Mouse (Mus musculus): ENCODE data around the gene Azin2. TPM values are rescaled to one million over a fixed set of nuclear protein-coding genes. Genes with fewer than 3 reads are reported as not detected.

Azin2 gene
- polyA plus RNA-seq, 1 experiment from 2014 or later: 20.1 TPM

GRCm38 (mm10) chr4:128957155-128957911, 4.9 kb downstream of the Azin2 start:
- Histone ChIP-seq H3K27me3 (ENCODE audit: control insufficient read depth, insufficient read depth, low read length) (no peaks in the 10 kb centered on the region), H3K36me3 (replicated peaks; ENCODE audit: control insufficient read depth, insufficient read depth) (no peaks in the 10 kb centered on the region), H3K4me1 (replicated peaks; ENCODE audit: control insufficient read depth, insufficient read depth, low read length) (peaks cover 17% of the 10 kb centered on the region), H3K9ac (no peak overlapping the region), H3K27ac (no peak overlapping the region), H3K4me3 (replicated peaks; ENCODE audit: low read length) (no peak overlapping the region), H3K4me2 (replicated peaks) (no peak overlapping the region), H3K9me3 (ENCODE audit: control insufficient read depth, low read length) (no peaks in the 10 kb centered on the region)
- peak; percentile 47 for DNase-seq (ENCODE audit: low spot score)
- WGBS: 43% methylated on average over 11 of the region's 11 CpGs
- no peak; the same call in 1 of the 2 replicates for ATAC-seq (ENCODE audit: low FRiP score)

GRCm38 (mm10) chr4:128953851-128954250, 8.4 kb downstream of the Azin2 start:
- Histone ChIP-seq H3K9ac (no peak overlapping the region), H3K27me3 (ENCODE audit: control insufficient read depth, insufficient read depth, low read length) (no peaks in the 10 kb centered on the region), H3K27ac (no peak overlapping the region), H3K4me2 (replicated peaks) (no peak overlapping the region), H3K36me3 (replicated peaks; ENCODE audit: control insufficient read depth, insufficient read depth) (no peaks in the 10 kb centered on the region), H3K4me1 (replicated peaks; ENCODE audit: control insufficient read depth, insufficient read depth, low read length) (no peaks in the 10 kb centered on the region), H3K9me3 (ENCODE audit: control insufficient read depth, low read length) (no peaks in the 10 kb centered on the region), H3K4me3 (replicated peaks; ENCODE audit: low read length) (no peak overlapping the region)
- WGBS: 80% methylated on average over 5 of the region's 5 CpGs
- DNase-seq (ENCODE audit: low spot score): no peak
- no peak for ATAC-seq (ENCODE audit: low FRiP score)

GRCm38 (mm10) chr4:128950461-128950860, 11.8 kb downstream of the Azin2 start:
- no peak overlapping the region for H3K4me3 ChIP-seq (replicated peaks; ENCODE audit: low read length)
- no peak overlapping the region for H3K27ac ChIP-seq
- 76% methylated on average over 5 of the region's 5 CpGs for WGBS
- no peak overlapping the region for H3K9ac ChIP-seq
- DNase-seq (ENCODE audit: low spot score) (no peak), ATAC-seq (ENCODE audit: low FRiP score) (no peak)
- H3K9me3 ChIP-seq (ENCODE audit: control insufficient read depth, low read length): no peaks in the 10 kb centered on the region
- no peaks in the 10 kb centered on the region for H3K4me1 ChIP-seq (replicated peaks; ENCODE audit: control insufficient read depth, insufficient read depth, low read length)
- no peaks in the 10 kb centered on the region for H3K36me3 ChIP-seq (replicated peaks; ENCODE audit: control insufficient read depth, insufficient read depth)
- H3K4me2 ChIP-seq (replicated peaks): no peak overlapping the region
- H3K27me3 ChIP-seq (ENCODE audit: control insufficient read depth, insufficient read depth, low read length): no peaks in the 10 kb centered on the region

- DNase-seq (ENCODE audit: low spot score) (no peak), ATAC-seq (ENCODE audit: low FRiP score) (no peak)
- H3K27ac ChIP-seq: no peak overlapping the region
- H3K27me3 ChIP-seq (ENCODE audit: control insufficient read depth, insufficient read depth, low read length): no peaks in the 10 kb centered on the region
- no peaks in the 10 kb centered on the region for H3K4me1 ChIP-seq (replicated peaks; ENCODE audit: control insufficient read depth, insufficient read depth, low read length)
- 47% methylated on average over 15 of the region's 15 CpGs for WGBS
- H3K4me3 ChIP-seq (replicated peaks; ENCODE audit: low read length): no peak overlapping the region
- no peaks in the 10 kb centered on the region for H3K36me3 ChIP-seq (replicated peaks; ENCODE audit: control insufficient read depth, insufficient read depth)
- H3K9ac ChIP-seq: no peak overlapping the region
- H3K4me2 ChIP-seq (replicated peaks): no peak overlapping the region
- H3K9me3 ChIP-seq (ENCODE audit: control insufficient read depth, low read length): no peaks in the 10 kb centered on the region
Measured at GRCm38 (mm10) chr4:128949470-128950005, 12.7 kb downstream of the Azin2 start.

GRCm38 (mm10) chr4:128948137-128948674, 14.0 kb downstream of the Azin2 start:
- DNase-seq (ENCODE audit: low spot score) (peak; percentile 56), ATAC-seq (ENCODE audit: low FRiP score) (no peak)
- Histone ChIP-seq H3K36me3 (replicated peaks; ENCODE audit: control insufficient read depth, insufficient read depth) (no peaks in the 10 kb centered on the region), H3K4me2 (replicated peaks) (no peak overlapping the region), H3K27me3 (ENCODE audit: control insufficient read depth, insufficient read depth, low read length) (no peaks in the 10 kb centered on the region), H3K27ac (no peak overlapping the region), H3K4me3 (replicated peaks; ENCODE audit: low read length) (no peak overlapping the region), H3K4me1 (replicated peaks; ENCODE audit: control insufficient read depth, insufficient read depth, low read length) (no peaks in the 10 kb centered on the region), H3K9me3 (ENCODE audit: control insufficient read depth, low read length) (no peaks in the 10 kb centered on the region), H3K9ac (no peak overlapping the region)
- WGBS: 29% methylated on average over 6 of the region's 6 CpGs

GRCm38 (mm10) chr4:128947326-128947933, 14.8 kb downstream of the Azin2 start:
- Histone ChIP-seq H3K9me3 (ENCODE audit: control insufficient read depth, low read length) (no peaks in the 10 kb centered on the region), H3K9ac (0 out of 2 replicates have a peak overlapping the region, but pooled peaks have one; percentile 21), H3K4me2 (replicated peaks) (peak overlapping the region; percentile 21; the same call in 1 of the 2 replicates), H3K36me3 (replicated peaks; ENCODE audit: control insufficient read depth, insufficient read depth) (no peaks in the 10 kb centered on the region), H3K27ac (no peak overlapping the region), H3K27me3 (ENCODE audit: control insufficient read depth, insufficient read depth, low read length) (no peaks in the 10 kb centered on the region), H3K4me3 (replicated peaks; ENCODE audit: low read length) (0 out of 2 replicates have a peak overlapping the region, but pooled peaks have one; percentile 10), H3K4me1 (replicated peaks; ENCODE audit: control insufficient read depth, insufficient read depth, low read length) (no peaks in the 10 kb centered on the region)
- ATAC-seq (ENCODE audit: low FRiP score): peak; percentile 34; the same call in 1 of the 2 replicates
- WGBS: 18% methylated on average over 18 of the region's 18 CpGs
- DNase-seq (ENCODE audit: low spot score): no peak

GRCm38 (mm10) chr4:128946736-128947135, 15.5 kb downstream of the Azin2 start:
- H3K36me3 ChIP-seq (replicated peaks; ENCODE audit: control insufficient read depth, insufficient read depth): no peaks in the 10 kb centered on the region
- no peaks in the 10 kb centered on the region for H3K9me3 ChIP-seq (ENCODE audit: control insufficient read depth, low read length)
- whole genome bisulfite sequencing: 72% methylated on average over 9 of the region's 9 CpGs
- DNase-seq (ENCODE audit: low spot score): no peak
- no peak overlapping the region for H3K9ac ChIP-seq
- H3K4me1 ChIP-seq (replicated peaks; ENCODE audit: control insufficient read depth, insufficient read depth, low read length): no peaks in the 10 kb centered on the region
- no peak overlapping the region for H3K27ac ChIP-seq
- H3K4me2 ChIP-seq (replicated peaks): no peak overlapping the region
- ATAC-seq (ENCODE audit: low FRiP score): no peak
- no peaks in the 10 kb centered on the region for H3K27me3 ChIP-seq (ENCODE audit: control insufficient read depth, insufficient read depth, low read length)
- H3K4me3 ChIP-seq (replicated peaks; ENCODE audit: low read length): no peak overlapping the region

- Histone ChIP-seq H3K9me3 (ENCODE audit: control insufficient read depth, low read length) (no peaks in the 10 kb centered on the region), H3K27ac (no peak overlapping the region), H3K27me3 (ENCODE audit: control insufficient read depth, insufficient read depth, low read length) (no peaks in the 10 kb centered on the region), H3K36me3 (replicated peaks; ENCODE audit: control insufficient read depth, insufficient read depth) (no peaks in the 10 kb centered on the region), H3K4me2 (replicated peaks) (no peak overlapping the region), H3K4me3 (replicated peaks; ENCODE audit: low read length) (no peak overlapping the region), H3K9ac (no peak overlapping the region), H3K4me1 (replicated peaks; ENCODE audit: control insufficient read depth, insufficient read depth, low read length) (no peaks in the 10 kb centered on the region)
- no peak for DNase-seq (ENCODE audit: low spot score)
- 54% methylated on average over 3 of the region's 3 CpGs for WGBS
- no peak for ATAC-seq (ENCODE audit: low FRiP score)
Measured at GRCm38 (mm10) chr4:128942346-128942745, 19.9 kb downstream of the Azin2 start.

GRCm38 (mm10) chr4:128935595-128935994, 26.6 kb downstream of the Azin2 start:
- H3K9ac ChIP-seq: no peak overlapping the region
- 62% methylated on average over 5 of the region's 5 CpGs for WGBS
- no peaks in the 10 kb centered on the region for H3K27me3 ChIP-seq (ENCODE audit: control insufficient read depth, insufficient read depth, low read length)
- no peaks in the 10 kb centered on the region for H3K9me3 ChIP-seq (ENCODE audit: control insufficient read depth, low read length)
- no peak overlapping the region for H3K4me2 ChIP-seq (replicated peaks)
- no peaks in the 10 kb centered on the region for H3K36me3 ChIP-seq (replicated peaks; ENCODE audit: control insufficient read depth, insufficient read depth)
- H3K4me3 ChIP-seq (replicated peaks; ENCODE audit: low read length): no peak overlapping the region
- no peak overlapping the region for H3K27ac ChIP-seq
- DNase-seq (ENCODE audit: low spot score) (no peak), ATAC-seq (ENCODE audit: low FRiP score) (no peak)
- no peaks in the 10 kb centered on the region for H3K4me1 ChIP-seq (replicated peaks; ENCODE audit: control insufficient read depth, insufficient read depth, low read length)
